Mouse (Mus musculus) forebrain, embryonic 12.5 days (tissue): ENCODE measurements around the gene Bend3. TPM values are rescaled to one million over a fixed set of nuclear protein-coding genes. Genes with fewer than 3 reads are reported as not detected.

Source experiments
- ATAC-seq: fragments of 200-750 bp; cut with Nextera tagmentation; 2 replicates; pipeline ENCODE4 v1.8.0; 2017; ENCODE audit warnings: moderate TSS enrichment; ENCODE audit not compliant: low FRiP score
- H3K27ac ChIP-seq: fragments of 300-500 bp; sonication (generic); 2 replicates; pipeline ENCODE4 v1.5.1; 2016; ENCODE audit warnings: mild to moderate bottlenecking
- H3K27me3 ChIP-seq: fragments of 300-500 bp; sonication (generic); 2 replicates; pipeline ENCODE4 v1.6.1; 2016; ENCODE audit warnings: mild to moderate bottlenecking
- H3K36me3 ChIP-seq: fragments of 300-500 bp; sonication (generic); replicated peaks from 2 replicates; pipeline ENCODE4 v1.6.1; 2016; ENCODE audit warnings: mild to moderate bottlenecking
- H3K4me1 ChIP-seq: fragments of 300-500 bp; sonication (generic); 2 replicates; pipeline ENCODE4 v1.6.1; 2016
- H3K4me2 ChIP-seq: fragments of 300-500 bp; sonication (generic); 2 replicates; pipeline ENCODE4 v1.6.1; 2016; ENCODE audit warnings: mild to moderate bottlenecking, moderate library complexity
- H3K4me3 ChIP-seq: fragments of 300-500 bp; sonication (generic); replicated peaks from 2 replicates; pipeline ENCODE4 v1.5.1; 2016; ENCODE audit warnings: mild to moderate bottlenecking
- H3K9ac ChIP-seq: fragments of 300-500 bp; sonication (generic); 2 replicates; pipeline ENCODE4 v1.6.1; 2016; ENCODE audit warnings: mild to moderate bottlenecking
- H3K9me3 ChIP-seq: fragments of 300-500 bp; sonication (generic); 2 replicates; pipeline ENCODE4 v1.6.1; 2016
- WGBS: fragments of 180-500 bp; shearing (Covaris S2); methylation state at CpG from one replicate; pipeline ENCODE4 v1.1.7; 2016; 5-methylcytosine and 5-hydroxymethylcytosine counted together
- polyA plus RNA-seq: library from polyadenylated mRNA; unstranded; fragments of >200 nt; fragmentation: Nextera tagmentation; extraction: Ambion mirVana; gene quantifications from 2 replicates; pipeline ENCODE4 v1.2.1, GENCODE M21; 2016

Bend3 gene
- polyA plus RNA-seq, 1 experiment from 2014 or later: 7.5 TPM

- H3K4me1 ChIP-seq: peaks cover 38% of the 10 kb centered on the region
- no peak overlapping the region for H3K4me2 ChIP-seq
- no peak overlapping the region for H3K9ac ChIP-seq
- H3K4me3 ChIP-seq: no peak overlapping the region
- H3K27ac ChIP-seq: no peak overlapping the region
- no peak for ATAC-seq
- H3K36me3 ChIP-seq: no peaks in the 10 kb centered on the region; the same call in 1 of the 2 replicates
- 61% methylated on average over 9 of the region's 9 CpGs for WGBS
- no peaks in the 10 kb centered on the region for H3K9me3 ChIP-seq
- no peaks in the 10 kb centered on the region for H3K27me3 ChIP-seq
These were observed 4.9 kb downstream of the Bend3 start for GRCm38 (mm10) chr10:43483426-43483995.

DNA sequence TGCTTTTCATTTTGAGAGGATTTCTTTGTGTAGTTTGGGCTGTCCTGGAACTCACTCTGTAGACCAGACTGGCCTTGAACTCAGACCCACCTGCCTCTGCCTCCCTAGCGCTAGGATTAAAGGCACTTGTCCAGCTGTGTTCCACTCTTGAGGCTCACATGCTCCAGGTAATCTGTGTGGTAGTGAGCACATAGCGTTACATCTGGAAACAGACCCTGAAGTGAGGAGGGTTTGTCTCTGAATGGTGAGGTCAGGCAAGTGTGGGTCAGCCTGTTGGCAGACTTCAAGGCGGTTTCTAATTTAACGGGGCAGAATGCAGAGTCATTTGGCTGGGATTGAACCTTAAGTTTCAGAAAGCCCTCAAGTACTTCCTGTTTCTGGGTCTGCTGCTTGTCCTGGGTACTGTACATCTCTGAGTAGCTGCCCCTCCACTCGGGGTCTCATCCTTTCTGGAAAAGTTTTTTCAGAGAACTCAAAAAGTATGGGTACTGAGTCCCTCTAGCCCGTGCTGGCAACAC lies 7.2 kb downstream of the Bend3 start:
- H3K9ac ChIP-seq: no peak overlapping the region
- no peaks in the 10 kb centered on the region for H3K9me3 ChIP-seq
- H3K4me3 ChIP-seq: no peak overlapping the region
- 90% methylated on average over 6 of the region's 6 CpGs for WGBS
- H3K27ac ChIP-seq: no peak overlapping the region
- no peaks in the 10 kb centered on the region; the same call in 1 of the 2 replicates for H3K36me3 ChIP-seq
- peaks cover 36% of the 10 kb centered on the region for H3K4me1 ChIP-seq
- H3K4me2 ChIP-seq: no peak overlapping the region
- ATAC-seq: no peak
- H3K27me3 ChIP-seq: no peaks in the 10 kb centered on the region

- no peaks in the 10 kb centered on the region for H3K9me3 ChIP-seq
- H3K4me1 ChIP-seq: peaks cover 19% of the 10 kb centered on the region
- ATAC-seq: no peak
- no peak overlapping the region for H3K27ac ChIP-seq
- WGBS: 95% methylated on average over 3 of the region's 3 CpGs
- no peak overlapping the region for H3K9ac ChIP-seq
- no peak overlapping the region for H3K4me3 ChIP-seq
- H3K4me2 ChIP-seq: no peak overlapping the region
- no peaks in the 10 kb centered on the region for H3K27me3 ChIP-seq
- H3K36me3 ChIP-seq: no peaks in the 10 kb centered on the region; the same call in 1 of the 2 replicates
These were observed 8.9 kb downstream of the Bend3 start for GRCm38 (mm10) chr10:43487441-43488010.

GRCm38 (mm10) chr10:43488258-43488657 lies 9.6 kb downstream of the Bend3 start:
- Histone ChIP-seq H3K9me3 (no peaks in the 10 kb centered on the region), H3K27ac (no peak overlapping the region), H3K27me3 (no peaks in the 10 kb centered on the region), H3K9ac (no peak overlapping the region), H3K36me3 (no peaks in the 10 kb centered on the region; the same call in 1 of the 2 replicates), H3K4me3 (no peak overlapping the region), H3K4me1 (peaks cover 12% of the 10 kb centered on the region), H3K4me2 (no peak overlapping the region)
- WGBS: 84% methylated on average over 4 of the region's 4 CpGs
- no peak for ATAC-seq

- H3K36me3 ChIP-seq: peaks cover 3% of the 10 kb centered on the region
- H3K4me3 ChIP-seq: no peak overlapping the region
- 89% methylated on average over 7 of the region's 7 CpGs for WGBS
- no peaks in the 10 kb centered on the region for H3K9me3 ChIP-seq
- ATAC-seq: no peak
- H3K9ac ChIP-seq: no peak overlapping the region
- no peak overlapping the region for H3K4me2 ChIP-seq
- no peak overlapping the region for H3K27ac ChIP-seq
- H3K4me1 ChIP-seq: peaks cover 6% of the 10 kb centered on the region; the same call in 1 of the 2 replicates
- no peaks in the 10 kb centered on the region for H3K27me3 ChIP-seq
These were observed 10.5 kb downstream of the Bend3 start for GRCm38 (mm10) chr10:43489139-43489538.

DNA sequence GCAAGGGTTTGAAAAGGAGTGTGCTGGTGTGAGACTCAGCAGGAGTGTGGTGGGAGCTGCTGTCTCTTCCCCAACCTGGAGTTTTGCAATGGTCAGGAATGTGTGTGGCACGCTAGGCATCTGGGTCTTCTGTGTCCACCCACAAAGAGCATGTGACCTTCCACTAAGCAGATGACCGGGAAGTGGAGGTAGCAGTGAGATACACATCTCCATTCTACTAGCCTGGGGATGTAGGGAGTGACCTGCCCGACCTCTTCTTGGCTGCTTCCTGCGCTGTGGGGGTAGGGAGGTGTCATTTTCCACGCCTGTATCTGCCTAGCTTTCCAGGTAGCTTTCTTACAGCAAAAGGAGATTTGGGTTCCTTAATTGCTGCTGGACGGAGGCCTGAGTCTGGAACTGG lies 10.9 kb downstream of the Bend3 start:
- Histone ChIP-seq H3K4me1 (peaks cover 6% of the 10 kb centered on the region; the same call in 1 of the 2 replicates), H3K9me3 (no peaks in the 10 kb centered on the region), H3K4me3 (no peak overlapping the region), H3K9ac (no peak overlapping the region), H3K36me3 (peaks cover 7% of the 10 kb centered on the region), H3K27me3 (no peaks in the 10 kb centered on the region), H3K4me2 (no peak overlapping the region), H3K27ac (no peak overlapping the region)
- 70% methylated on average over 6 of the region's 6 CpGs for WGBS
- ATAC-seq: no peak

- Histone ChIP-seq H3K9me3 (no peaks in the 10 kb centered on the region), H3K4me3 (no peak overlapping the region), H3K27ac (no peak overlapping the region), H3K27me3 (no peaks in the 10 kb centered on the region), H3K36me3 (peaks cover 12% of the 10 kb centered on the region), H3K4me1 (peaks cover 6% of the 10 kb centered on the region; the same call in 1 of the 2 replicates), H3K4me2 (no peak overlapping the region), H3K9ac (no peak overlapping the region)
- ATAC-seq: no peak
- 77% methylated on average over 8 of the region's 8 CpGs for WGBS
These were observed 11.4 kb downstream of the Bend3 start for GRCm38 (mm10) chr10:43490034-43490433.

GRCm38 (mm10) chr10:43490846-43491245 lies 12.2 kb downstream of the Bend3 start:
- H3K27ac ChIP-seq: no peak overlapping the region
- peaks cover 20% of the 10 kb centered on the region for H3K36me3 ChIP-seq
- peaks cover 6% of the 10 kb centered on the region; the same call in 1 of the 2 replicates for H3K4me1 ChIP-seq
- no peaks in the 10 kb centered on the region for H3K9me3 ChIP-seq
- no peaks in the 10 kb centered on the region for H3K27me3 ChIP-seq
- no peak overlapping the region for H3K4me3 ChIP-seq
- 86% methylated on average over 5 of the region's 5 CpGs for whole genome bisulfite sequencing
- ATAC-seq: no peak
- H3K4me2 ChIP-seq: no peak overlapping the region
- no peak overlapping the region for H3K9ac ChIP-seq

- ATAC-seq: no peak
- Histone ChIP-seq H3K4me1 (no peaks in the 10 kb centered on the region), H3K9ac (no peak overlapping the region), H3K27me3 (no peaks in the 10 kb centered on the region), H3K27ac (no peak overlapping the region), H3K36me3 (peaks cover 57% of the 10 kb centered on the region), H3K4me3 (no peak overlapping the region), H3K4me2 (no peak overlapping the region), H3K9me3 (no peaks in the 10 kb centered on the region)
- WGBS: 92% methylated on average over 4 of the region's 4 CpGs
These were observed 24.0 kb downstream of the Bend3 start for GRCm38 (mm10) chr10:43502599-43502998.

DNA sequence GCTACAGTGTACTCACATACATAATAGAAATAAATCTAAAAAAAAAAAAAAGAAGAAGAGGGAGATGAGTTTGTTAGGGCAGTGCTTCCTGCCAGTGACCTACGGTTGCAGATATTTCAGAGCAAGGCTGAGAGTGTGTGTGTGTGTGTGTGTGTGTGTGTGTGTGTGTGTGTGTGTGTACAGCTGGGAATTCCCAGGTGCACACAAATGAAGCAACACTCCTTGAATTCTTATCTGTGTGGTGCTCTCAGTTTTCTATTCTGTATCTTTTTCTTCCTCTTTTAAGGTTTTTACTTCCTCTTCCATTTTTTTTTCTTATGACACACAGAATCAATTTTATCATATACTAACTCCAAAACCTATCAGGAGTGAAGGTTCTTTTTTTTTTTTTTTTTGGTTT lies 25.7 kb downstream of the Bend3 start:
- Histone ChIP-seq H3K27ac (no peak overlapping the region), H3K36me3 (peaks cover 46% of the 10 kb centered on the region), H3K9ac (no peak overlapping the region), H3K9me3 (no peaks in the 10 kb centered on the region), H3K27me3 (no peaks in the 10 kb centered on the region), H3K4me1 (no peaks in the 10 kb centered on the region), H3K4me2 (no peak overlapping the region), H3K4me3 (no peak overlapping the region)
- WGBS: 100% methylated on average over 1 of the region's 1 CpGs
- no peak for ATAC-seq

DNA sequence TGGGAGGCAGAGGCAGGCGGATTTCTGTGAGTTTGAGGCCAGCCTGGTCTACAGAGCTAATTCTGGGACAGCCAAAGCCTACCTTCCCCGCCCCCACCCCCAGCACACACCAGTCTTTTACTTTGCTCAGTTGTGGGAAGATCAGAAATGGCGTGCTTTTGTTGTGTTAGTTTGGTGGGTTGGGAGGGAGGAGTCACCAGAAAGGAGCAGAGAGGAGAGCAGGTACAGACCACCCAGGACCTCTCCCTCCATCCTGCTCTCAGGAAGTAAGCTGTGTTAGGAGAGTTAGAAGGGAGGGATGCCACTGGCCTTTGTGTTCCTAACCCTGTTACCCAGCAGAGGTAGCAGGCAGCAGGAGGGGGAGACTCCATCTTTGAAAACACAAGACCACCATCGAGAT lies 28.4 kb downstream of the Bend3 start:
- 78% methylated on average over 4 of the region's 4 CpGs for WGBS
- H3K27ac ChIP-seq: no peak overlapping the region

DNA sequence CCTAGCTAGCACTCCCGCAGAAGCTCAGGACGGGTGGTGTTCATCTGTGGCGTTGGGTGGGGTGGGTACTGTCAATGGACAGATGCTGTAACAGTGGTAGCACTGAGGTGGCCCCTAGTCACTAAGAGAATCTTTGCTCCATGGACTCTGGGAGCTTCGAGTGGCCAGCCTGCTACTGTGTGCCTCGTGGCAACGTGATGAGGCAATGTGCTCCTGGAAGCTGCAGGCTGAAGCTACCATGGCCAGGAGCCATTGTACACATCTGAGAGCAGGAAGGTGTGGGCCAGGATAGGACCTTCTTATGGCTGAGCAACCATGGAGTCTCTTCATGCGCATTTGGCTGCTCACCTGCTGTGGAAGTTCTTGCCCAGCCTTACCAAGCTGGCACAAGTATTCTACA lies 30.6 kb downstream of the Bend3 start:
- H3K4me1 ChIP-seq: no peaks in the 10 kb centered on the region
- H3K4me2 ChIP-seq: no peak overlapping the region
- no peak overlapping the region for H3K4me3 ChIP-seq
- no peaks in the 10 kb centered on the region for H3K27me3 ChIP-seq
- no peak overlapping the region for H3K9ac ChIP-seq
- no peaks in the 10 kb centered on the region for H3K9me3 ChIP-seq
- ATAC-seq: no peak
- no peak overlapping the region for H3K27ac ChIP-seq
- 95% methylated on average over 7 of the region's 7 CpGs for WGBS
- H3K36me3 ChIP-seq: peaks cover 60% of the 10 kb centered on the region

More for the DNA sequence above, 28.4 kb downstream of the Bend3 start:
- Histone ChIP-seq H3K9ac (no peak overlapping the region), H3K4me2 (no peak overlapping the region), H3K4me3 (no peak overlapping the region), H3K4me1 (no peaks in the 10 kb centered on the region), H3K27me3 (no peaks in the 10 kb centered on the region), H3K9me3 (no peaks in the 10 kb centered on the region), H3K36me3 (peaks cover 57% of the 10 kb centered on the region)
- ATAC-seq: no peak

- no peak for ATAC-seq
- no peak overlapping the region for H3K4me2 ChIP-seq
- H3K27me3 ChIP-seq: no peaks in the 10 kb centered on the region
- WGBS: 97% methylated on average over 10 of the region's 10 CpGs
- peaks cover 54% of the 10 kb centered on the region for H3K36me3 ChIP-seq
- H3K4me1 ChIP-seq: no peaks in the 10 kb centered on the region
- H3K27ac ChIP-seq: no peak overlapping the region
- no peaks in the 10 kb centered on the region for H3K9me3 ChIP-seq
- no peak overlapping the region for H3K9ac ChIP-seq
- H3K4me3 ChIP-seq: no peak overlapping the region
These were observed 34.3 kb downstream of the Bend3 start for GRCm38 (mm10) chr10:43512976-43513375.
